Mouse (Mus musculus): ENCODE measurements around the gene Gm5129. TPM values are rescaled to one million over a fixed set of nuclear protein-coding genes. Genes with fewer than 3 reads are reported as not detected.

Gm5129 gene
- polyA plus RNA-seq, 1 experiment from 2014 or later, result not detected

- Histone ChIP-seq H3K9me3 (ENCODE audit: control insufficient read depth, low read length) (no peaks in the 10 kb centered on the region), H3K4me1 (replicated peaks; ENCODE audit: control insufficient read depth, insufficient read depth, low read length) (no peaks in the 10 kb centered on the region), H3K4me2 (no peak overlapping the region), H3K9ac (ENCODE audit: low read depth, low read length) (no peak overlapping the region), H3K4me3 (ENCODE audit: low read depth, low read length) (no peak overlapping the region), H3K27ac (ENCODE audit: low read depth, low read length) (no peak overlapping the region), H3K36me3 (ENCODE audit: control insufficient read depth, insufficient read depth, low read length) (peaks cover 5% of the 10 kb centered on the region; the same call in 1 of the 2 replicates), H3K27me3 (replicated peaks; ENCODE audit: control insufficient read depth, insufficient read depth, low read length) (no peaks in the 10 kb centered on the region)
- ATAC-seq (replicated peaks; ENCODE audit: low FRiP score), result no peak
- 53% methylated on average over 2 of the region's 2 CpGs for WGBS
- DNase-seq (ENCODE audit: low spot score), result no peak
Measured at GRCm38 (mm10) chr5:29772038-29772437, 36.3 kb upstream of the Gm5129 start.

- Histone ChIP-seq H3K4me2 (no peak overlapping the region), H3K36me3 (ENCODE audit: control insufficient read depth, insufficient read depth, low read length) (0 out of 2 replicates have a peak, but pooled peaks cover 2% of the 10 kb centered on the region), H3K4me1 (replicated peaks; ENCODE audit: control insufficient read depth, insufficient read depth, low read length) (no peaks in the 10 kb centered on the region), H3K9ac (ENCODE audit: low read depth, low read length) (no peak overlapping the region), H3K27me3 (replicated peaks; ENCODE audit: control insufficient read depth, insufficient read depth, low read length) (no peaks in the 10 kb centered on the region), H3K4me3 (ENCODE audit: low read depth, low read length) (no peak overlapping the region), H3K27ac (ENCODE audit: low read depth, low read length) (no peak overlapping the region), H3K9me3 (ENCODE audit: control insufficient read depth, low read length) (no peaks in the 10 kb centered on the region)
- DNase-seq (ENCODE audit: low spot score) (no peak), ATAC-seq (replicated peaks; ENCODE audit: low FRiP score) (0 out of 2 replicates have a peak, but pooled peaks have one; percentile 43)
- 75% methylated on average over 1 of the region's 1 CpGs for WGBS
Measured at GRCm38 (mm10) chr5:29770935-29771334, 35.2 kb upstream of the Gm5129 start.

GRCm38 (mm10) chr5:29759318-29759717 is 23.6 kb upstream of the Gm5129 start:
- Histone ChIP-seq H3K4me3 (ENCODE audit: low read depth, low read length) (no peak overlapping the region), H3K36me3 (ENCODE audit: control insufficient read depth, insufficient read depth, low read length) (peaks cover 14% of the 10 kb centered on the region; the same call in 1 of the 2 replicates), H3K9me3 (ENCODE audit: control insufficient read depth, low read length) (no peaks in the 10 kb centered on the region), H3K4me2 (no peak overlapping the region), H3K27ac (ENCODE audit: low read depth, low read length) (no peak overlapping the region), H3K27me3 (replicated peaks; ENCODE audit: control insufficient read depth, insufficient read depth, low read length) (no peaks in the 10 kb centered on the region), H3K9ac (ENCODE audit: low read depth, low read length) (no peak overlapping the region), H3K4me1 (replicated peaks; ENCODE audit: control insufficient read depth, insufficient read depth, low read length) (no peaks in the 10 kb centered on the region)
- WGBS, result 83% methylated on average over 5 of the region's 5 CpGs
- DNase-seq (ENCODE audit: low spot score) (no peak), ATAC-seq (replicated peaks; ENCODE audit: low FRiP score) (no peak)

GRCm38 (mm10) chr5:29752894-29753293 is 17.2 kb upstream of the Gm5129 start:
- no peak overlapping the region for H3K4me2 ChIP-seq
- no peak for DNase-seq (ENCODE audit: low spot score)
- no peaks in the 10 kb centered on the region for H3K4me1 ChIP-seq (replicated peaks; ENCODE audit: control insufficient read depth, insufficient read depth, low read length)
- H3K9me3 ChIP-seq (ENCODE audit: control insufficient read depth, low read length), result no peaks in the 10 kb centered on the region
- no peak overlapping the region for H3K4me3 ChIP-seq (ENCODE audit: low read depth, low read length)
- ATAC-seq (replicated peaks; ENCODE audit: low FRiP score), result no peak
- no peak overlapping the region for H3K9ac ChIP-seq (ENCODE audit: low read depth, low read length)
- peaks cover 24% of the 10 kb centered on the region; the same call in 1 of the 2 replicates for H3K36me3 ChIP-seq (ENCODE audit: control insufficient read depth, insufficient read depth, low read length)
- H3K27ac ChIP-seq (ENCODE audit: low read depth, low read length), result no peak overlapping the region
- H3K27me3 ChIP-seq (replicated peaks; ENCODE audit: control insufficient read depth, insufficient read depth, low read length), result no peaks in the 10 kb centered on the region

DNA sequence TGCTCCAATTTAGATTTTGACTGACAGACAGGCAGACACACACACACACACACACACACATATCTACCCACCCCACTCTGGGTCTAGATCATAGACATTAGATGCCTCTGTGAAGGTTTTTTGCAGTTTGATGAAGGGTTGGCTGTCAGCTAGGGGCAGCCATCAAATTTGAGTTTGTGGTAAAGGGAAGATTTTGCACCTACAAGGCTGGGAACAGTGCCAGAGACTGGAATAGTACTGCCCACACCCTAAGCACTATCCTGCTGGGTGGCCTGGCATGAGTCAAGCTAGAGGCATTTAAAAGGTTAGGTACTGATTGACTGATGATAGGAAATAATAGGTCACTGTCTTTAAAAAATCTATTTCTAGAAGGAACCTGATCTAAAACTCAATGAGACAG is 15.6 kb upstream of the Gm5129 start:
- H3K27me3 ChIP-seq (replicated peaks; ENCODE audit: control insufficient read depth, insufficient read depth, low read length), result no peaks in the 10 kb centered on the region
- no peak for ATAC-seq (replicated peaks; ENCODE audit: low FRiP score)
- H3K4me3 ChIP-seq (ENCODE audit: low read depth, low read length), result no peak overlapping the region
- H3K9ac ChIP-seq (ENCODE audit: low read depth, low read length), result no peak overlapping the region
- DNase-seq (ENCODE audit: low spot score), result no peak
- H3K4me2 ChIP-seq, result no peak overlapping the region
- no peaks in the 10 kb centered on the region for H3K9me3 ChIP-seq (ENCODE audit: control insufficient read depth, low read length)
- H3K36me3 ChIP-seq (ENCODE audit: control insufficient read depth, insufficient read depth, low read length), result peaks cover 17% of the 10 kb centered on the region; the same call in 1 of the 2 replicates
- no peak overlapping the region for H3K27ac ChIP-seq (ENCODE audit: low read depth, low read length)
- no peaks in the 10 kb centered on the region for H3K4me1 ChIP-seq (replicated peaks; ENCODE audit: control insufficient read depth, insufficient read depth, low read length)

DNA sequence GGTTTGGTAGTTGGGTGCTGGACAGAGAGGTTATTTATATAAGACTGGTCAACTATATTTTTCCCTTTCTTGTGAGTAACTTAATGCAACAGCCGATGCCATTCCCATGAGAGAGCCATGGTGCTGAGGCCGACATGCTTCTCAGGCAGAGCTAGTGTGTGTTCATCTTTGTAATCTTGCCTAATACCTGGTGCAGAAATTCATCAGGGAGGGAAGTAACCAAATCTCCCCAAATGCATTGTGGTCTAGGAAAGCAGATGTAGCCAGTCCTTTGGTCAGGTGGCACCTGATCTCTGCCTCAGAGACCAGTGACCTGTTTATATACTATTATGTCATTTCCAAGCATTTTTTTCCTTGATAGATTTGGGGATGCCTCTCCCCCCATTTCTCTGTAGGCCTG is 11.9 kb upstream of the Gm5129 start:
- ATAC-seq (replicated peaks; ENCODE audit: low FRiP score), result no peak
- DNase-seq (ENCODE audit: low spot score), result no peak
- 97% methylated on average over 2 of the region's 2 CpGs for WGBS

GRCm38 (mm10) chr5:29741093-29741492 is 5.4 kb upstream of the Gm5129 start:
- Histone ChIP-seq H3K9me3 (ENCODE audit: control insufficient read depth, low read length) (no peaks in the 10 kb centered on the region), H3K9ac (ENCODE audit: low read depth, low read length) (no peak overlapping the region), H3K36me3 (ENCODE audit: control insufficient read depth, insufficient read depth, low read length) (no peaks in the 10 kb centered on the region; the same call in 1 of the 2 replicates), H3K27me3 (replicated peaks; ENCODE audit: control insufficient read depth, insufficient read depth, low read length) (no peaks in the 10 kb centered on the region), H3K4me2 (no peak overlapping the region), H3K27ac (ENCODE audit: low read depth, low read length) (no peak overlapping the region), H3K4me1 (replicated peaks; ENCODE audit: control insufficient read depth, insufficient read depth, low read length) (peaks cover 14% of the 10 kb centered on the region), H3K4me3 (ENCODE audit: low read depth, low read length) (no peak overlapping the region)
- 70% methylated on average over 4 of the region's 4 CpGs for WGBS
- DNase-seq (ENCODE audit: low spot score) (no peak), ATAC-seq (replicated peaks; ENCODE audit: low FRiP score) (no peak)

More for the DNA sequence above, 11.9 kb upstream of the Gm5129 start:
- Histone ChIP-seq H3K36me3 (ENCODE audit: control insufficient read depth, insufficient read depth, low read length) (peaks cover 12% of the 10 kb centered on the region; the same call in 1 of the 2 replicates), H3K9ac (ENCODE audit: low read depth, low read length) (no peak overlapping the region), H3K4me3 (ENCODE audit: low read depth, low read length) (no peak overlapping the region), H3K4me2 (no peak overlapping the region), H3K9me3 (ENCODE audit: control insufficient read depth, low read length) (no peaks in the 10 kb centered on the region), H3K27ac (ENCODE audit: low read depth, low read length) (no peak overlapping the region), H3K4me1 (replicated peaks; ENCODE audit: control insufficient read depth, insufficient read depth, low read length) (no peaks in the 10 kb centered on the region), H3K27me3 (replicated peaks; ENCODE audit: control insufficient read depth, insufficient read depth, low read length) (no peaks in the 10 kb centered on the region)

- H3K27ac ChIP-seq (ENCODE audit: low read depth, low read length), result no peak overlapping the region
Measured at GRCm38 (mm10) chr5:29740651-29741050, 4.9 kb upstream of the Gm5129 start.

GRCm38 (mm10) chr5:29738076-29738475 is 2.3 kb upstream of the Gm5129 start:
- DNase-seq (ENCODE audit: low spot score), result no peak
- Histone ChIP-seq H3K4me3 (ENCODE audit: low read depth, low read length) (no peak overlapping the region), H3K27ac (ENCODE audit: low read depth, low read length) (no peak overlapping the region), H3K9me3 (ENCODE audit: control insufficient read depth, low read length) (no peaks in the 10 kb centered on the region), H3K9ac (ENCODE audit: low read depth, low read length) (no peak overlapping the region), H3K4me1 (replicated peaks; ENCODE audit: control insufficient read depth, insufficient read depth, low read length) (peaks cover 18% of the 10 kb centered on the region), H3K4me2 (no peak overlapping the region), H3K27me3 (replicated peaks; ENCODE audit: control insufficient read depth, insufficient read depth, low read length) (no peaks in the 10 kb centered on the region), H3K36me3 (ENCODE audit: control insufficient read depth, insufficient read depth, low read length) (no peaks in the 10 kb centered on the region; the same call in 1 of the 2 replicates)
- 76% methylated on average over 4 of the region's 4 CpGs for WGBS
- ATAC-seq (replicated peaks; ENCODE audit: low FRiP score), result no peak

More at GRCm38 (mm10) chr5:29740651-29741050, 4.9 kb upstream of the Gm5129 start:
- ATAC-seq (replicated peaks; ENCODE audit: low FRiP score) (no peak), DNase-seq (ENCODE audit: low spot score) (no peak)
- peaks cover 14% of the 10 kb centered on the region for H3K4me1 ChIP-seq (replicated peaks; ENCODE audit: control insufficient read depth, insufficient read depth, low read length)
- H3K9me3 ChIP-seq (ENCODE audit: control insufficient read depth, low read length), result no peaks in the 10 kb centered on the region
- no peak overlapping the region for H3K4me2 ChIP-seq
- no peaks in the 10 kb centered on the region for H3K27me3 ChIP-seq (replicated peaks; ENCODE audit: control insufficient read depth, insufficient read depth, low read length)
- H3K9ac ChIP-seq (ENCODE audit: low read depth, low read length), result no peak overlapping the region
- whole genome bisulfite sequencing, result 79% methylated on average over 1 of the region's 1 CpGs
- no peaks in the 10 kb centered on the region; the same call in 1 of the 2 replicates for H3K36me3 ChIP-seq (ENCODE audit: control insufficient read depth, insufficient read depth, low read length)
- H3K4me3 ChIP-seq (ENCODE audit: low read depth, low read length), result no peak overlapping the region

All from liver, embryonic 11.5 days (tissue).